Mouse (Mus musculus) intestine, postnatal 0 days (tissue): ENCODE measurements around the gene Tia1. TPM values are rescaled to one million over a fixed set of nuclear protein-coding genes. Genes with fewer than 3 reads are reported as not detected.

Source experiments
- ATAC-seq: fragments of 200-750 bp; cut with Nextera tagmentation; 2 replicates; pipeline ENCODE4 v1.8.0; 2017; ENCODE audit warnings: mild to moderate bottlenecking, moderate TSS enrichment, moderate library complexity
- H3K27ac ChIP-seq: fragments of 300-500 bp; sonication (generic); 2 replicates; pipeline ENCODE4 v1.5.1; 2014; ENCODE audit warnings: mild to moderate bottlenecking, low read depth, low read length, moderate library complexity
- H3K27me3 ChIP-seq: fragments of 300-500 bp; sonication (generic); replicated peaks from 2 replicates; pipeline ENCODE4 v1.6.1; 2014; ENCODE audit warnings: low read length, mixed read lengths; ENCODE audit not compliant: control insufficient read depth, insufficient read depth
- H3K36me3 ChIP-seq: fragments of 300-500 bp; sonication (generic); 2 replicates; pipeline ENCODE4 v1.6.1; 2014; ENCODE audit warnings: mild to moderate bottlenecking, moderate library complexity; ENCODE audit not compliant: control insufficient read depth, insufficient read depth
- H3K4me1 ChIP-seq: fragments of 300-500 bp; sonication (generic); replicated peaks from 2 replicates; pipeline ENCODE4 v1.6.1; 2014; ENCODE audit warnings: antibody characterized with exemption, low read length, mixed read lengths; ENCODE audit not compliant: control insufficient read depth, insufficient read depth
- H3K4me2 ChIP-seq: fragments of 300-500 bp; sonication (generic); replicated peaks from 2 replicates; pipeline ENCODE4 v1.6.1; 2014; ENCODE audit warnings: low read depth, mild to moderate bottlenecking, moderate library complexity
- H3K4me3 ChIP-seq: fragments of 300-500 bp; sonication (generic); 2 replicates; pipeline ENCODE4 v1.5.1; 2014; ENCODE audit warnings: low read depth, low read length
- H3K9ac ChIP-seq: fragments of 300-500 bp; sonication (generic); 2 replicates; pipeline ENCODE4 v1.6.1; 2014; ENCODE audit warnings: mild to moderate bottlenecking, low read depth, low read length
- H3K9me3 ChIP-seq: fragments of 300-500 bp; sonication (generic); 2 replicates; pipeline ENCODE4 v1.6.1; 2016; ENCODE audit warnings: mixed run types; ENCODE audit not compliant: control insufficient read depth
- CTCF ChIP-seq: sonication (generic); IDR thresholded peaks from 2 replicates; pipeline ENCODE4 v1.5.1; 2016; ENCODE audit warnings: low read depth, mild to moderate bottlenecking, control low read depth, antibody characterized with exemption, moderate library complexity
- WGBS: fragments of 180-500 bp; shearing (Covaris S2); extraction: QIAGEN DNeasy Blood & Tissue Kit; methylation state at CpG from one replicate; pipeline ENCODE4 v1.1.7; 2014; 5-methylcytosine and 5-hydroxymethylcytosine counted together
- polyA plus RNA-seq: library from polyadenylated mRNA; unstranded; fragments of >200 nt; fragmentation: Nextera tagmentation; extraction: Ambion mirVana; gene quantifications from 2 replicates; pipeline ENCODE4 v1.2.1, GENCODE M21; 2015

Gene Tia1
- polyA plus RNA-seq, 1 experiment from 2014 or later = 33.0 TPM

DNA sequence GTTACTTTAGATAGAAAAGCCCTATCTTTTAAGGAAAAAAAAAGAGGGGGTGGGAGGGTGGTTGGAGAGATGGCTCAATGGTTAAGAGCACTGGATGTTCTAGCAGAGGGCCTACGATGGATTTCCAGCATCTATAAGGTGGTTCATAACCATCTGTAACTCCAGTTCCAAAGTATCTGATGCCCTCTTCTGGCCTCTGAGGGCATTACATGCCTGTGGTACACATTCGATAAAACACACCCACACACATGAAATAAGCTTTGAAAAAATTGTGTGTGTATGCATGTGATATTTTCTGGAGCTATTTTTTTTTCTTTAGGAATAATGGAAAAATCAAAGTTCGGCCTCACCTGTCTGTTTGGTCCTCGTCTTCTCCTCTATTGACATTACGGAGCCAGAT, 12.7 kb upstream of the Tia1 start:
- H3K4me2 ChIP-seq = no peak overlapping the region
- H3K9me3 ChIP-seq = no peaks in the 10 kb centered on the region
- H3K9ac ChIP-seq = no peak overlapping the region
- H3K4me1 ChIP-seq = 0 out of 2 replicates have a peak, but pooled peaks cover 10% of the 10 kb centered on the region
- peak; percentile 55 for TF ChIP-seq CTCF
- H3K27me3 ChIP-seq = no peaks in the 10 kb centered on the region
- no peak for ATAC-seq
- 91% methylated on average over 5 of the region's 5 CpGs for WGBS
- peaks cover 48% of the 10 kb centered on the region for H3K36me3 ChIP-seq
- H3K27ac ChIP-seq = no peak overlapping the region
- H3K4me3 ChIP-seq = no peak overlapping the region

DNA sequence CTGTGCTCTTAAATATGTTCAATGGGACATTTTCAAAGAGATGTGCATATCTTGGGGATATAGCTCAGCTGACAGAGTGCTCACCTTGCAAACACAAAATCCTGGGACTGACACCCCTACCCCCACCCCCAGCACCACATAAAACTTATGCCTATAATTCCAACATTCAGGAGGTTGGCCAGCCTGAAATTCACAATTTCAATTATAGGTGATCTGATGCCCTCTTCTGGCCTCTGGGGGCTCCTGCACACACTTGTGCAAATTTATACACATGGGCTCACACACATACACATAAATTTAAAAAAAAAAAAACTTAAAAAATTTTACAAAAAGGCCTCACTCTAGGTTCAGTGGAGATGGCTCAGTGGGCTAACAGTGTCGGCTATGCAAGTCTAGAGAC, 10.8 kb upstream of the Tia1 start:
- no peak overlapping the region for H3K4me3 ChIP-seq
- H3K4me2 ChIP-seq = no peak overlapping the region
- no peak for ATAC-seq
- no peaks in the 10 kb centered on the region for H3K9me3 ChIP-seq
- 93% methylated on average over 1 of the region's 1 CpGs for WGBS
- peak; percentile 31; the same call in 1 of the 2 replicates for TF ChIP-seq CTCF
- H3K27me3 ChIP-seq = no peaks in the 10 kb centered on the region
- no peak overlapping the region for H3K27ac ChIP-seq
- H3K4me1 ChIP-seq = 0 out of 2 replicates have a peak, but pooled peaks cover 10% of the 10 kb centered on the region
- H3K9ac ChIP-seq = no peak overlapping the region
- H3K36me3 ChIP-seq = peaks cover 42% of the 10 kb centered on the region

DNA sequence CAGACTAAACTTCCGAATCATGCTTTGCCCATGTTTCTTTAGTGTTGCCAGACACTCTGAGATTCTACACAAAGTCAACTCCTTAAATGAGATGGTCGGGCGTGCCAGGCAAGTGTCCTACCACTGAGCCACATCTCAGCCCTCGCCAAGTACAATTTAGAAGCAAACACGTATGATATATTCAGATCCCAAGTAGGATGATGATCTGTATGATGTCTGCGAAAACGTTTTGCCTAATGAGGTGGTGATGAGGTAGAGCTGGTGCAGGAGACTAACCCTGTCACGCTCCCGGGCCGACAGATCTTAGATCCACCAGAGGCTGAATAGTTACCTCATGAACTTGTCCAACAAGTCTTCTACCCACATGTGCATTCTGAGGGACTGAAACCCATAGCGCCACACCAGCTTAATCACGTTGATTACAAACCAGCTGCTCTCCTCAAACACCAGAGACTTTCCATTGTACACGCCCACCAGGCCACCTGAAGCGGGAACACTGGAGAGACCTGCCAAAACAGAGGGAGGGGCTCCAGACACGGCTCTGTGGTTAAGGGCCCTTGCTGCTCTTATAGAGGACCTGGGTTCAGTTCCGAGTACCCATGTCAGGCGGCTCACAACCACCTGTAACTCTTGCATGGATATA, 9.8 kb upstream of the Tia1 start:
- no peaks in the 10 kb centered on the region for H3K9me3 ChIP-seq
- no peak overlapping the region for H3K27ac ChIP-seq
- H3K9ac ChIP-seq = no peak overlapping the region
- H3K27me3 ChIP-seq = no peaks in the 10 kb centered on the region
- H3K4me1 ChIP-seq = 0 out of 2 replicates have a peak, but pooled peaks cover 10% of the 10 kb centered on the region
- 82% methylated on average over 17 of the region's 17 CpGs for WGBS
- peaks cover 32% of the 10 kb centered on the region for H3K36me3 ChIP-seq
- no peak for ATAC-seq
- no peak for TF ChIP-seq CTCF
- no peak overlapping the region for H3K4me2 ChIP-seq
- no peak overlapping the region for H3K4me3 ChIP-seq

DNA sequence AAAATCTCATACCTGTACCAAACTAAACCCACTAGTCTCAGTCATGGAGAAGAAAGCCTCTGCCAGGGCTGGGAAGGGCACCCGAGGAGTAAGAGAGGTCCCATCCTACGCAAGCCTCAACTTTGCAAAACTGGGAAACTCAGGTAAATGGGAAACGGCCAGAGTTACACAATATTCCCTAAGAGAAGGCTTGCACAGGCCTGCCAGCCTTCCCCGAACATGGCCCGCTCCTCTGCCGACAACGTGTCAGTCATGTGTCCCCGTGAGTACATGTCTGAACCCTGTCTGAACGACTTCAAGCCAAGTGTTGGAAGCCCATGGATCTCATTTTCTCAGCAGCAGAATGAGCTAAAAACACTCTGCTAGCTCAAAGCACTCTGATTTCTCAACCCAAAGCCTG, 9.0 kb upstream of the Tia1 start:
- Histone ChIP-seq H3K27ac (no peak overlapping the region), H3K4me2 (no peak overlapping the region; the same call in 1 of the 2 replicates), H3K36me3 (peaks cover 25% of the 10 kb centered on the region), H3K9me3 (no peaks in the 10 kb centered on the region), H3K4me1 (0 out of 2 replicates have a peak, but pooled peaks cover 10% of the 10 kb centered on the region), H3K9ac (no peak overlapping the region), H3K4me3 (no peak overlapping the region), H3K27me3 (no peaks in the 10 kb centered on the region)
- 90% methylated on average over 9 of the region's 9 CpGs for WGBS
- no peak for TF ChIP-seq CTCF
- ATAC-seq = no peak

DNA sequence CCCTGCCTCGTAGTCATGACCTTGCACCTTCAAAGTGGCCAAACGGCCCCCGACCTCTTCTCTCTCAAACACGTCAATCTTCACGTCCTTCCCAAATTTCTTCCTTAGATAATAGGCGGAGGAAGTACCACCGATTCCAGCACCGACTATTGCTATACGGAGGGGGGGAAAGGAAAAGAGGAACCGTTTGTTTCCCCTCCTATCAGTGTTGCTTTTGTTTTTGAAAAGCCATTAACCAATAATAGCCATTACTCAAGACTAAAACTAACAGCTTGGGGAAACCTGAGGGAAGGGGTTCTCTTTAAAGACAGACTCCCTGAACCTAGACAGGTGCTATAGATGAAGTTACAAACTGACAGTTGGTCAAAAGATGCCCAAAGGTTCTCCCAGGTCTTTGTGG, 8.1 kb upstream of the Tia1 start:
- Histone ChIP-seq H3K27me3 (no peaks in the 10 kb centered on the region), H3K4me3 (peak overlapping the region; percentile 98), H3K4me2 (peak overlapping the region; percentile 79), H3K9ac (no peak overlapping the region), H3K27ac (no peak overlapping the region), H3K9me3 (no peaks in the 10 kb centered on the region), H3K36me3 (peaks cover 15% of the 10 kb centered on the region), H3K4me1 (0 out of 2 replicates have a peak, but pooled peaks cover 10% of the 10 kb centered on the region)
- WGBS = 21% methylated on average over 10 of the region's 10 CpGs
- ATAC-seq = no peak
- TF ChIP-seq CTCF = no peak

DNA sequence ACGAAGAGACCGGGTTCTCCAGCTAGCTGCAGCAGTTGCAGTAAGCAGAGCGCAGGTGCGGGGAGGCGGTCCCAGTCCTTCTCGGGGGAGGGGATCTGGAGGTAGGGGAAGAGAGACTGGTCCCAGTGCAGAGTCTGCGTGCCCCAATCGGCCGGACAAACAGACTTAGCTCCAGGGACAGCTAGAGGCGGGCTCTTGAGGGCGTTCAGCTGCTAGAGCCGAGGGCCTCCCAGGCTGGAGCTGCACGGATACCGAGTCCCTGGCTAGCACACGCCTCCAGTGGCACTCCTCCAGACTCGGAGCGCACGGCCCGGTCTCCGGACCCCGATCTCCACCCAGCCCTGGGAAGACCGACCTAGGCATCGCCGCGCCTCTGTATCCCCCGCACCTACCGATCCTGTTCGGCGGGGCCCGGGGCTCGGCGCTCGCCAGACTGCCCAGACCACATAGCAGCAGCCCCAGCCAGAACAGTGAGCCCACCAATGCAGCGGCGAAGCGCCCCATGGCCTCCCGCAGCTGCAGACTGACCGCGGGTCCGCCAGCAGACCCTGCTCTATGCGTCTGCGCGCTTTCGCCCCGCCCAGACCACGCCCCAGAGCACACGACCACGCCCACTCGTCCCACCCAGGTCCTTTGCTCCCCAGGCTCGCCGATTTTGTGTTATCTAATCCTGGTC, 7.3 kb upstream of the Tia1 start, which contains the start of gene Pcyox1:
Gene Pcyox1 (minus strand): TSS at position 574 of the 676 bp plus-strand sequence.
- peak; percentile 83 for ATAC-seq
- WGBS = under 1% methylated on average over 49 of the region's 51 CpGs
- TF ChIP-seq CTCF = no peak

More for the DNA sequence above, 7.3 kb upstream of the Tia1 start, which contains the start of gene Pcyox1:
- Histone ChIP-seq H3K4me2 (peak within 1 kb of the TSS; percentile 79), H3K4me1 (0 out of 2 replicates have a peak, but pooled peaks cover 10% of the 10 kb centered on the region), H3K36me3 (peaks cover 9% of the 10 kb centered on the region), H3K27me3 (no peaks in the 10 kb centered on the region), H3K9me3 (no peaks in the 10 kb centered on the region), H3K9ac (peak within 1 kb of the TSS; percentile 77), H3K27ac (peak within 1 kb of the TSS; percentile 89), H3K4me3 (peak within 1 kb of the TSS; percentile 98)
